ENCODE assay signal across 9 mouse cellular contexts in the genomic region with DNA sequence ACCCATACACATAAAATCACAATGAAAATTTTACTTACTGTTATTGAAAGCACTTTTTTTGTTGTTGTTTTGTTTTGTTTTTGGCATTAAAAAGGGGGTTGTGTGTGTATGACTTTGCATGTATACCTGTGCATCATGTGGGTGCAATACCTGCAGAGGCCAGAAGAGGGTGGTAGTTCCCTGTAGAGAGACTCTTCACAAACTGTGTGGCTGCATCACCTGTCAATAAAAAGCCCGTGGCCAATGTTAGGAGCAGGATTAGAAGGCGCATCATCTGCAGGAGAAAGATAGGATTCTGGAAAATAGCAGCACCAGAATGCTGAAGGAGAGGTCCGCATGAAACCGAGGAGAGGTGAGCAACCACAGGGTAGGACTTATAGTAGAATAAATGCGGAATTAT. TPM values are rescaled to one million over a fixed set of nuclear protein-coding genes. Genes with fewer than 3 reads are reported as not detected.
A peak's percentile ranks its signal among the peaks of the same experiment; 100 is the strongest.
DNase-seq lines count a peak whose midpoint lies in the region; ATAC-seq lines count a peak whose summit lies in the region.
"Had no signal": no experiment of that assay in that cellular context is flagged by ENCODE, and none has a peak within 500 bp of the region (broad histone marks: within the 10 kb centered on the region; RNA-seq: fewer than 3 reads in every experiment).

No protein-coding gene starts in this region.

- intact Hi-C loops in left cerebral cortex, postnatal 10 days (cut with DNase I) = no loop called here

- H3K9ac ChIP-seq in heart, embryonic 12.5 days = no peak overlapping the region
- H3K9ac ChIP-seq in hindbrain, embryonic 14.5 days = no peak overlapping the region
- H3K9ac ChIP-seq: neural tube, embryonic 13.5 days had no signal

- no peak overlapping the region for H3K4me2 ChIP-seq in heart, embryonic 12.5 days
- no peak overlapping the region for H3K4me2 ChIP-seq in hindbrain, embryonic 14.5 days (replicated peaks)
- H3K4me2 ChIP-seq: neural tube, embryonic 13.5 days had no signal

- H3K4me3 ChIP-seq in heart, embryonic 12.5 days = no peak overlapping the region
- no peak overlapping the region for H3K4me3 ChIP-seq in hindbrain, embryonic 14.5 days (replicated peaks; ENCODE audit: low read length)
- H3K4me3 ChIP-seq: neural tube, embryonic 13.5 days had no signal

- H3K27me3 ChIP-seq in heart, embryonic 12.5 days (replicated peaks) = no peaks in the 10 kb centered on the region
- no peaks in the 10 kb centered on the region for H3K27me3 ChIP-seq in hindbrain, embryonic 14.5 days (ENCODE audit: control insufficient read depth, insufficient read depth, low read length)
- H3K27me3 ChIP-seq: neural tube, embryonic 13.5 days had no signal

- WGBS in heart, embryonic 12.5 days = 86% methylated on average over 5 of the region's 5 CpGs
- 88% methylated on average over 5 of the region's 5 CpGs for WGBS in hindbrain, embryonic 14.5 days

- no peak overlapping the region for H3K27ac ChIP-seq in heart, embryonic 12.5 days (ENCODE audit: poor library complexity, severe bottlenecking)
- H3K27ac ChIP-seq in hindbrain, embryonic 14.5 days = no peak overlapping the region
- H3K27ac ChIP-seq: neural tube, embryonic 13.5 days had no signal

- no peaks in the 10 kb centered on the region for H3K4me1 ChIP-seq in heart, embryonic 12.5 days (replicated peaks)
- no peaks in the 10 kb centered on the region for H3K4me1 ChIP-seq in hindbrain, embryonic 14.5 days (replicated peaks; ENCODE audit: control insufficient read depth, insufficient read depth, low read length)
- H3K4me1 ChIP-seq: neural tube, embryonic 13.5 days had no signal

- no peak for ATAC-seq in heart, embryonic 12.5 days (ENCODE audit: insufficient number of reproducible peaks, low FRiP score)
- ATAC-seq in hindbrain, embryonic 14.5 days (ENCODE audit: low FRiP score) = no peak

- peak; percentile 50 for DNase-seq in heart, postnatal 4 days
- DNase-seq in 416B (ENCODE audit: low read depth) (peak; percentile 66), NIH3T3 (ENCODE audit: low read depth) (peak; percentile 55)
- peak; percentile 23 for DNase-seq in lung, postnatal 25 days (ENCODE audit: low spot score)
- no peak for DNase-seq in left cerebral cortex, postnatal 10 days (ENCODE audit: extremely low spot score in 1 of 2, low spot score in 2 of 2)
- no peak for DNase-seq in layer of hippocampus, adult 9-11 months
- no peak for DNase-seq in hindbrain, embryonic 14.5 days (ENCODE audit: low spot score)

- no peaks in the 10 kb centered on the region for H3K36me3 ChIP-seq in heart, embryonic 12.5 days
- no peaks in the 10 kb centered on the region for H3K36me3 ChIP-seq in hindbrain, embryonic 14.5 days (replicated peaks; ENCODE audit: control insufficient read depth, insufficient read depth)
- H3K36me3 ChIP-seq: neural tube, embryonic 13.5 days had no signal

- peaks cover 11% of the 10 kb centered on the region; the same call in 1 of the 2 replicates for H3K9me3 ChIP-seq in heart, embryonic 12.5 days (replicated peaks)
- peaks cover 5% of the 10 kb centered on the region for H3K9me3 ChIP-seq in hindbrain, embryonic 14.5 days (ENCODE audit: control insufficient read depth, low read length)

RNA-seq across cellular contexts. Expression of a gene that starts 44.9 kb away (rescaled TPM):
- total RNA-seq in heart, postnatal 4 days (2021) = 1 to 10 TPM; 2.6 to 2.9 TPM
- 0.45 TPM in 1 of 2 replicates, not detected in the other for polyA plus RNA-seq in heart, embryonic 12.5 days (2016; fragmentation: Nextera tagmentation; extraction: Ambion mirVana)
- 10 to 100 TPM in 1 of 2 experiments, 1 to 10 TPM in 1; 6.0 to 18.1 TPM for total RNA-seq in left cerebral cortex, postnatal 10 days (2021)
- polyA plus RNA-seq in hindbrain, embryonic 14.5 days (2014; fragmentation: Nextera tagmentation; extraction: Ambion mirVana) = 0.33 and 2.6 TPM in 2 replicates

Comparison
In these comparisons a context has a peak if more than half of its experiments do, and no peak if none do; other contexts are left out.
1. DNase-seq: peak in heart, postnatal 4 days (single experiment), 416B (single experiment), NIH3T3 (single experiment) and lung, postnatal 25 days (single experiment); none in left cerebral cortex, postnatal 10 days (0 of 2), layer of hippocampus, adult 9-11 months (single experiment) and hindbrain, embryonic 14.5 days (single experiment).